Mouse (Mus musculus) heart, embryonic 15.5 days (tissue): ENCODE results near the gene Ppp1r16b. TPM values are rescaled to one million over a fixed set of nuclear protein-coding genes. Genes with fewer than 3 reads are reported as not detected.

Source experiments
- ATAC-seq: fragments of 200-750 bp; cut with Nextera tagmentation; replicated peaks from 2 replicates; pipeline ENCODE4 v1.8.0; 2017; ENCODE audit warnings: low read depth, moderate TSS enrichment; ENCODE audit not compliant: insufficient number of reproducible peaks, insufficient read depth, low FRiP score
- H3K27ac ChIP-seq: fragments of 300-500 bp; sonication (generic); 2 replicates; pipeline ENCODE4 v1.5.1; 2015; ENCODE audit warnings: mild to moderate bottlenecking, inconsistent platforms
- H3K27me3 ChIP-seq: fragments of 300-500 bp; sonication (generic); 2 replicates; pipeline ENCODE4 v1.6.1; 2015; ENCODE audit warnings: inconsistent platforms
- H3K36me3 ChIP-seq: fragments of 300-500 bp; sonication (generic); 2 replicates; pipeline ENCODE4 v1.6.1; 2015; ENCODE audit warnings: mild to moderate bottlenecking, inconsistent platforms
- H3K4me1 ChIP-seq: fragments of 300-500 bp; sonication (generic); replicated peaks from 2 replicates; pipeline ENCODE4 v1.6.1; 2015; ENCODE audit warnings: inconsistent platforms
- H3K4me2 ChIP-seq: fragments of 300-500 bp; sonication (generic); 2 replicates; pipeline ENCODE4 v1.6.1; 2015; ENCODE audit warnings: inconsistent platforms, mild to moderate bottlenecking, moderate library complexity
- H3K4me3 ChIP-seq: fragments of 300-500 bp; sonication (generic); 2 replicates; pipeline ENCODE4 v1.5.1; 2015; ENCODE audit warnings: mild to moderate bottlenecking, inconsistent platforms
- H3K9ac ChIP-seq: fragments of 300-500 bp; sonication (generic); 2 replicates; pipeline ENCODE4 v1.6.1; 2015; ENCODE audit warnings: mild to moderate bottlenecking, inconsistent platforms
- H3K9me3 ChIP-seq: fragments of 300-500 bp; sonication (generic); replicated peaks from 2 replicates; pipeline ENCODE4 v1.6.1; 2016; ENCODE audit warnings: inconsistent platforms
- WGBS: fragments of 180-500 bp; shearing (Covaris S2); methylation state at CpG from one replicate; pipeline ENCODE4 v1.1.7; 2015; ENCODE audit warnings: mixed read lengths; 5-methylcytosine and 5-hydroxymethylcytosine counted together
- polyA plus RNA-seq: library from polyadenylated mRNA; unstranded; fragments of >200 nt; fragmentation: Nextera tagmentation; extraction: Ambion mirVana; gene quantifications from 2 replicates; pipeline ENCODE4 v1.2.1, GENCODE M21; 2015

The Ppp1r16b gene
- polyA plus RNA-seq, 1 experiment from 2014 or later: 5.2 TPM

GRCm38 (mm10) chr2:158668433-158669010 lies 3.3 kb downstream of the Ppp1r16b start:
- 0 out of 2 replicates have a peak overlapping the region, but pooled peaks have one; percentile 59 for H3K9ac ChIP-seq
- H3K4me2 ChIP-seq: peak overlapping the region; percentile 95
- peak overlapping the region; percentile 60 for H3K4me3 ChIP-seq
- H3K36me3 ChIP-seq: no peaks in the 10 kb centered on the region
- H3K4me1 ChIP-seq: peaks cover 40% of the 10 kb centered on the region
- peaks cover 62% of the 10 kb centered on the region for H3K27me3 ChIP-seq
- ATAC-seq: no peak
- WGBS: 11% methylated on average over 23 of the region's 23 CpGs
- H3K27ac ChIP-seq: peak overlapping the region; percentile 51
- H3K9me3 ChIP-seq: no peaks in the 10 kb centered on the region

GRCm38 (mm10) chr2:158669199-158670195 lies 4.3 kb downstream of the Ppp1r16b start:
- Histone ChIP-seq H3K9ac (no peak overlapping the region), H3K4me3 (0 out of 2 replicates have a peak overlapping the region, but pooled peaks have one; percentile 60), H3K4me2 (peak overlapping the region; percentile 95), H3K27ac (no peak overlapping the region), H3K36me3 (no peaks in the 10 kb centered on the region), H3K9me3 (no peaks in the 10 kb centered on the region), H3K4me1 (peaks cover 50% of the 10 kb centered on the region), H3K27me3 (peaks cover 62% of the 10 kb centered on the region)
- no peak for ATAC-seq
- WGBS: 58% methylated on average over 13 of the region's 13 CpGs

- Histone ChIP-seq H3K27me3 (peaks cover 53% of the 10 kb centered on the region), H3K9me3 (no peaks in the 10 kb centered on the region), H3K27ac (no peak overlapping the region), H3K4me2 (no peak overlapping the region), H3K4me3 (no peak overlapping the region), H3K9ac (no peak overlapping the region), H3K4me1 (peaks cover 52% of the 10 kb centered on the region), H3K36me3 (no peaks in the 10 kb centered on the region)
- ATAC-seq: no peak
- WGBS: 70% methylated on average over 10 of the region's 10 CpGs
Observed at GRCm38 (mm10) chr2:158670571-158670970, 5.4 kb downstream of the Ppp1r16b start.

DNA sequence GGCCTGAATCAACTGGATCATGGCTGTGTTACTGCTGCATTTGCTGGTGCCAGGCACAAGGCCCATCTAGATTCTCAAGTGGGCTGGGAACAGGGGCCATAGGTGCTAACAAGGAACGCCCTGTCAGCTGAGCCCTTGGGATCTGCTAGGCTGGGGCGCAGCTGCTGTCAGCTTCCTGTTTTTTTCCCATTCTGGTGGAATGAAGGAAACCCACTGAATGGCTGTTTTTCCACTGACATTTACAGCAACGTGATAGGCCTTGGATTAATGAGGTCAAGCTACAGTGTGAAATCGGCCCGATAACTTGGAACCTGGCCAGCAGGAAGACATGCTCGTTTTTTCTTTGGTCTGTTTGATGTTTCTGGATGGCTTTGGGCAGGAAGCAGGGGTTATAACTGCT lies 7.6 kb downstream of the Ppp1r16b start:
- H3K9me3 ChIP-seq: no peaks in the 10 kb centered on the region
- H3K36me3 ChIP-seq: no peaks in the 10 kb centered on the region
- ATAC-seq: peak; percentile 42
- H3K4me2 ChIP-seq: no peak overlapping the region
- no peak overlapping the region for H3K9ac ChIP-seq
- 37% methylated on average over 6 of the region's 6 CpGs for WGBS
- H3K4me1 ChIP-seq: peaks cover 35% of the 10 kb centered on the region
- peaks cover 32% of the 10 kb centered on the region for H3K27me3 ChIP-seq
- H3K27ac ChIP-seq: peak overlapping the region; percentile 62
- no peak overlapping the region for H3K4me3 ChIP-seq

- Histone ChIP-seq H3K9me3 (no peaks in the 10 kb centered on the region), H3K27me3 (peaks cover 25% of the 10 kb centered on the region), H3K27ac (peak overlapping the region; percentile 48), H3K36me3 (no peaks in the 10 kb centered on the region), H3K9ac (no peak overlapping the region), H3K4me2 (no peak overlapping the region), H3K4me3 (no peak overlapping the region), H3K4me1 (peaks cover 29% of the 10 kb centered on the region)
- ATAC-seq: no peak
- 66% methylated on average over 4 of the region's 4 CpGs for WGBS
Observed at GRCm38 (mm10) chr2:158673493-158673892, 8.3 kb downstream of the Ppp1r16b start.

DNA sequence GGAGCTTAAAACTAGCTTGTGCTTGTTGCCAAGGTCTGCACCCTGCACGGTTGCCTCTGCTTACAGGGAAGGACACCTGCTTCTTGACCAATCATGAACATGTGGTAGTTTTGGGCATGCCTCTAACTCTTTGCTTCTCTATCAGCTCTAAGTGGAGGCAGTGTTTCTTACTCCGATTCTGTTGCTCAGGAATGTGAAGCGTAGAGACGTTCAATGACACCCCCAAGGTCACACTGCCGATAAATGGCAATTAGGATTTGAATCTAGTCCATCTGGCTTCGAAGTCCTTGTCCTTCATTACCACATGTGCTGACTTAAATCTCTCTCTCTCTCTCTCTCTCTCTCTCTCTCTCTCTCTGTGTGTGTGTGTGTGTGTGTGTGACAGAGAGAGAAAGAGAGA lies 8.9 kb downstream of the Ppp1r16b start:
- Histone ChIP-seq H3K36me3 (no peaks in the 10 kb centered on the region), H3K4me3 (no peak overlapping the region), H3K27me3 (peaks cover 19% of the 10 kb centered on the region), H3K9ac (no peak overlapping the region), H3K4me2 (no peak overlapping the region), H3K27ac (no peak overlapping the region), H3K9me3 (no peaks in the 10 kb centered on the region), H3K4me1 (peaks cover 25% of the 10 kb centered on the region)
- ATAC-seq: no peak
- 35% methylated on average over 6 of the region's 6 CpGs for WGBS

- no peaks in the 10 kb centered on the region for H3K36me3 ChIP-seq
- 60% methylated on average over 7 of the region's 7 CpGs for WGBS
- no peak overlapping the region for H3K27ac ChIP-seq
Observed at GRCm38 (mm10) chr2:158674759-158675158, 9.6 kb downstream of the Ppp1r16b start.

GRCm38 (mm10) chr2:158675161-158675560 lies 10.0 kb downstream of the Ppp1r16b start:
- Histone ChIP-seq H3K27me3 (peaks cover 8% of the 10 kb centered on the region), H3K4me3 (no peak overlapping the region), H3K36me3 (no peaks in the 10 kb centered on the region), H3K9me3 (no peaks in the 10 kb centered on the region), H3K9ac (no peak overlapping the region), H3K4me1 (peaks cover 19% of the 10 kb centered on the region), H3K27ac (no peak overlapping the region), H3K4me2 (no peak overlapping the region)
- 52% methylated on average over 6 of the region's 6 CpGs for WGBS
- no peak for ATAC-seq

More at GRCm38 (mm10) chr2:158674759-158675158, 9.6 kb downstream of the Ppp1r16b start:
- Histone ChIP-seq H3K4me2 (no peak overlapping the region), H3K4me1 (peaks cover 23% of the 10 kb centered on the region), H3K9ac (no peak overlapping the region), H3K4me3 (no peak overlapping the region), H3K9me3 (no peaks in the 10 kb centered on the region), H3K27me3 (peaks cover 12% of the 10 kb centered on the region)
- ATAC-seq: no peak

- Histone ChIP-seq H3K27ac (no peak overlapping the region), H3K27me3 (no peaks in the 10 kb centered on the region), H3K9ac (no peak overlapping the region), H3K36me3 (no peaks in the 10 kb centered on the region), H3K4me1 (peaks cover 19% of the 10 kb centered on the region), H3K4me2 (no peak overlapping the region), H3K9me3 (no peaks in the 10 kb centered on the region), H3K4me3 (no peak overlapping the region)
- no peak for ATAC-seq
- WGBS: 78% methylated on average over 12 of the region's 12 CpGs
Observed at GRCm38 (mm10) chr2:158675907-158676533, 10.8 kb downstream of the Ppp1r16b start.

GRCm38 (mm10) chr2:158677946-158678345 lies 12.7 kb downstream of the Ppp1r16b start:
- H3K4me1 ChIP-seq: peaks cover 23% of the 10 kb centered on the region
- no peak overlapping the region for H3K9ac ChIP-seq
- no peaks in the 10 kb centered on the region for H3K27me3 ChIP-seq
- H3K9me3 ChIP-seq: no peaks in the 10 kb centered on the region
- no peak overlapping the region for H3K4me2 ChIP-seq
- no peaks in the 10 kb centered on the region for H3K36me3 ChIP-seq
- H3K4me3 ChIP-seq: no peak overlapping the region
- H3K27ac ChIP-seq: no peak overlapping the region
- no peak for ATAC-seq
- whole genome bisulfite sequencing: 67% methylated on average over 8 of the region's 8 CpGs

- H3K27me3 ChIP-seq: no peaks in the 10 kb centered on the region
- peaks cover 15% of the 10 kb centered on the region for H3K4me1 ChIP-seq
- no peak for ATAC-seq
- 93% methylated on average over 7 of the region's 7 CpGs for WGBS
- no peaks in the 10 kb centered on the region for H3K9me3 ChIP-seq
- no peak overlapping the region for H3K4me2 ChIP-seq
- no peak overlapping the region for H3K4me3 ChIP-seq
- no peaks in the 10 kb centered on the region for H3K36me3 ChIP-seq
- no peak overlapping the region for H3K9ac ChIP-seq
- no peak overlapping the region for H3K27ac ChIP-seq
Observed at GRCm38 (mm10) chr2:158679091-158679490, 13.9 kb downstream of the Ppp1r16b start.
